Mouse (Mus musculus): ENCODE measurements around the gene Zbtb26. TPM values are rescaled to one million over a fixed set of nuclear protein-coding genes. Genes with fewer than 3 reads are reported as not detected.

Gene Zbtb26
- polyA plus RNA-seq, 1 experiment = 19.2 TPM

DNA sequence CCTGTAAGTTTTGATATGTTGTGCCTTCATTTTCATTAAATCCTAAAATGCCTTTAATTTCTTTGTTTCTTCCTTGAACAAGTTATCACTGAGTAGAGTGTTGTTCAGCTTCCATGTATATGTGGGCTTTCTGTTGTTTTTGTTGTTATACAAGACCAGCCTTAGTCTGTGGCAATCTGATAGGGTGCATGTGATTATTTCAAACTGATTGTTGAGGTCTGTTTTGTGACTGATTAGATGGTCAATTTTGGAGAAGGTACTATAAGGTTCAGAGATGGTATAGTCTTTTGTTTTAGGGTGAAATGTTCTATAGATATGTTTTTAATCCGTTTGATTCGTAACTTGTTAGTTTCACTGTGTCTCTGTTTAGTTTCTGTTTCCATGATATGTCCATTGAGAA, 37.1 kb upstream of the Zbtb26 start:
- Histone ChIP-seq H3K27ac (ENCODE audit: insufficient read depth, low read length) (no peak overlapping the region), H3K27me3 (ENCODE audit: control insufficient read depth, insufficient read depth, low read length, poor library complexity, severe bottlenecking) (no peaks in the 10 kb centered on the region), H3K4me3 (ENCODE audit: low read depth, low read length) (no peak overlapping the region), H3K4me1 (ENCODE audit: control insufficient read depth, insufficient read depth, low read length) (no peaks in the 10 kb centered on the region), H3K9me3 (replicated peaks; ENCODE audit: control insufficient read depth, insufficient read depth, low read length, poor library complexity, severe bottlenecking) (no peaks in the 10 kb centered on the region; the same call in none of the 2 replicates), H3K36me3 (ENCODE audit: control insufficient read depth, insufficient read depth, low read length, poor library complexity, severe bottlenecking) (peaks cover 25% of the 10 kb centered on the region), H3K9ac (ENCODE audit: low read depth, poor library complexity, severe bottlenecking) (no peak overlapping the region)
- TF ChIP-seq CTCF (IDR thresholded peaks at IDR 0.05; ENCODE audit: low read depth, low read length) (no peak), POLR2A (IDR thresholded peaks at IDR 0.05; ENCODE audit: insufficient read depth, low read length) (no peak), EP300 (IDR thresholded peaks at IDR 0.05; ENCODE audit: insufficient read depth, low read depth, low read length) (no peak)

DNA sequence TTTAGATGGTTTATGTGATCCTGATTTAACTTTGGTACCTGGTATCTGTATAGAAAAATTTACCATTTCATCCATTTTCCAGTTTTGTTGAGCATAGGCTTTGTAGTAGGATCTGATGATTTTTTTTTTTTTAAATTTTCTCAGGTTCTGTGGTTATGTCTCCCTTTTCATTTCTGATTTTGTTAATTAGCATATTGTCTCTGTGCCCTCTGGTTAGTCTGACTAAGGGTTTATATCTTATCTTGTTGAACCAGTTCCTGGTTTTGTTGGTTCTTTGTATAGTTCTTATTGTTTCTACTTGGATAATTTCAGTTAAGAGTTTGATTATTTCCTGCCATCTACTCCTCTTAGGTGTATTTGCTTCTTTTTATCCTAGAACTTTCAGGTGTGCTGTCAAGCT, 36.6 kb upstream of the Zbtb26 start:
- H3K36me3 ChIP-seq (ENCODE audit: control insufficient read depth, insufficient read depth, low read length, poor library complexity, severe bottlenecking) = peaks cover 25% of the 10 kb centered on the region
- no peak for TF ChIP-seq CTCF (IDR thresholded peaks at IDR 0.05; ENCODE audit: low read depth, low read length)
- no peak for TF ChIP-seq EP300 (IDR thresholded peaks at IDR 0.05; ENCODE audit: insufficient read depth, low read depth, low read length)
- TF ChIP-seq POLR2A (IDR thresholded peaks at IDR 0.05; ENCODE audit: insufficient read depth, low read length) = no peak

DNA sequence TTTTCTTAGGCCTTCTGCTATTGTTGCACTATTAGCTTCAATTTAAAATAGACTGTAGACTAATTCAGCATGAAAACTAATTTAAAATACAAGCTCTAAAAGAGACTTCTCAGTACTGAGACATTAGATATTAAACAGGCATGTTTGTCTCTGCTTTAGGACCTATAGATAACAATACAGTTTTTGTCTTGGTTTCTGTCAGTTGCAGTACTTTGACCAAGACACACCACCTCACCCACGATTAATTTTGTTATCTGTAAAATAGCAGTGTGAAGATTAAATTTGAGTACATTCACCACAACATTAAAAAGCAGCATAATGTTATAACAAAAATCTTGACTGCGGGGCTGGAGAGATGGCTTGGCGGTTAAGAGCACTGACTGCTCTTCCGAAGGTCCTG, 23.3 kb upstream of the Zbtb26 start:
- H3K9me3 ChIP-seq (replicated peaks; ENCODE audit: control insufficient read depth, insufficient read depth, low read length, poor library complexity, severe bottlenecking) = no peaks in the 10 kb centered on the region
- H3K27ac ChIP-seq (ENCODE audit: insufficient read depth, low read length) = no peak overlapping the region
- no peaks in the 10 kb centered on the region for H3K27me3 ChIP-seq (ENCODE audit: control insufficient read depth, insufficient read depth, low read length, poor library complexity, severe bottlenecking)
- TF ChIP-seq EP300 (IDR thresholded peaks at IDR 0.05; ENCODE audit: insufficient read depth, low read depth, low read length) (no peak), POLR2A (IDR thresholded peaks at IDR 0.05; ENCODE audit: insufficient read depth, low read length) (no peak), CTCF (IDR thresholded peaks at IDR 0.05; ENCODE audit: low read depth, low read length) (no peak)
- H3K4me1 ChIP-seq (ENCODE audit: control insufficient read depth, insufficient read depth, low read length) = no peaks in the 10 kb centered on the region
- H3K36me3 ChIP-seq (ENCODE audit: control insufficient read depth, insufficient read depth, low read length, poor library complexity, severe bottlenecking) = peaks cover 5% of the 10 kb centered on the region; the same call in 1 of the 2 replicates
- no peak overlapping the region for H3K9ac ChIP-seq (ENCODE audit: low read depth, poor library complexity, severe bottlenecking)
- no peak overlapping the region for H3K4me3 ChIP-seq (ENCODE audit: low read depth, low read length)

More for the DNA sequence above, 36.6 kb upstream of the Zbtb26 start:
- H3K9ac ChIP-seq (ENCODE audit: low read depth, poor library complexity, severe bottlenecking) = no peak overlapping the region
- no peak overlapping the region for H3K27ac ChIP-seq (ENCODE audit: insufficient read depth, low read length)
- no peaks in the 10 kb centered on the region for H3K4me1 ChIP-seq (ENCODE audit: control insufficient read depth, insufficient read depth, low read length)
- H3K4me3 ChIP-seq (ENCODE audit: low read depth, low read length) = no peak overlapping the region
- H3K27me3 ChIP-seq (ENCODE audit: control insufficient read depth, insufficient read depth, low read length, poor library complexity, severe bottlenecking) = no peaks in the 10 kb centered on the region
- no peaks in the 10 kb centered on the region; the same call in none of the 2 replicates for H3K9me3 ChIP-seq (replicated peaks; ENCODE audit: control insufficient read depth, insufficient read depth, low read length, poor library complexity, severe bottlenecking)

DNA sequence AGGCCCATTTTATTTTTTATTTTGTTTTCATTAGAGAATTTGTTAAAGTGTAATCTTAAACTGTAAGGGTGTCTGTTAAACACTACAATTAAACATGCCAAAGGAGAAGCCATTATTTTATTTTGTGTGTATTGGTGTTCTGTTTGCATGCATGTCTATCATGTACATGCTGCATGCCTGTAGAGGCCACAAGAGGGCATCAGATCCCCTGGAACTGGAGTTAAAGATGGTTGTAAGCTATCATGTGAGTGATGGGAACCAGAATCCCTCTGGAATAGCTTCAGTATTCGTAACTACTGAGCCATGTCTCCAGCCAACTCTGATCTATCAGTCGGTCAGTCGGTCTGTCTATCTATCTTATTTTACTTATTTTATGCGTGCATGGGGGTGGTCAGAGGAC, 17.8 kb upstream of the Zbtb26 start:
- no peak overlapping the region for H3K4me3 ChIP-seq (ENCODE audit: low read depth, low read length)
- TF ChIP-seq EP300 (IDR thresholded peaks at IDR 0.05; ENCODE audit: insufficient read depth, low read depth, low read length) (no peak), CTCF (IDR thresholded peaks at IDR 0.05; ENCODE audit: low read depth, low read length) (no peak), POLR2A (IDR thresholded peaks at IDR 0.05; ENCODE audit: insufficient read depth, low read length) (no peak)
- H3K9me3 ChIP-seq (replicated peaks; ENCODE audit: control insufficient read depth, insufficient read depth, low read length, poor library complexity, severe bottlenecking) = no peaks in the 10 kb centered on the region

DNA sequence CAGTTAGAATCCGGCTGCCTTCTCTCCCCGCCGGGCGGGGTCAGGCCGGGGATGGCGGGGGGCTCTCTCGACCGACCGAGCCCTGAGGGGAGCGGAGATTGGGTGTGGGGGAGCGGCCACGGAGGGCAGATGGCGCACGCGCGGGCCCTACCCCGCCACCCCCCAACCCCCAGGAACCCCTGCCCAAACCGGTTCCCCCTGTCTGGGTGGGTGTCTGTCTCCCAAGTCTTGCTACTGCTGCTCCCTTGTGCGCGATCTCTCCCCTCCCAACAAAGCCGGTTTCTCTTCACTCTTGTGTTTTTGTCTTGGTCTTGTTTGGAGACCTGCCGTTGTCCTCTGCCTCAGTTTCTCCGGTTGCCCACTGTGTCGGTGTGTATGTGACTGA, 9.4 kb upstream of the Zbtb26 start:
- 0 out of 2 replicates have a peak, but pooled peaks cover 1% of the 10 kb centered on the region for H3K36me3 ChIP-seq (ENCODE audit: control insufficient read depth, insufficient read depth, low read length, poor library complexity, severe bottlenecking)
- H3K9ac ChIP-seq (ENCODE audit: low read depth, poor library complexity, severe bottlenecking) = peak overlapping the region; percentile 90
- H3K4me1 ChIP-seq (ENCODE audit: control insufficient read depth, insufficient read depth, low read length) = no peaks in the 10 kb centered on the region
- no peak for TF ChIP-seq POLR2A (IDR thresholded peaks at IDR 0.05; ENCODE audit: insufficient read depth, low read length)
- no peak for TF ChIP-seq CTCF (IDR thresholded peaks at IDR 0.05; ENCODE audit: low read depth, low read length)
- TF ChIP-seq EP300 (IDR thresholded peaks at IDR 0.05; ENCODE audit: insufficient read depth, low read depth, low read length) = no peak
- H3K9me3 ChIP-seq (replicated peaks; ENCODE audit: control insufficient read depth, insufficient read depth, low read length, poor library complexity, severe bottlenecking) = no peaks in the 10 kb centered on the region
- H3K27me3 ChIP-seq (ENCODE audit: control insufficient read depth, insufficient read depth, low read length, poor library complexity, severe bottlenecking) = no peaks in the 10 kb centered on the region
- H3K4me3 ChIP-seq (ENCODE audit: low read depth, low read length) = peak overlapping the region; percentile 93
- H3K27ac ChIP-seq (ENCODE audit: insufficient read depth, low read length) = peak overlapping the region; percentile 41

More for the DNA sequence above, 17.8 kb upstream of the Zbtb26 start:
- no peaks in the 10 kb centered on the region for H3K27me3 ChIP-seq (ENCODE audit: control insufficient read depth, insufficient read depth, low read length, poor library complexity, severe bottlenecking)
- H3K9ac ChIP-seq (ENCODE audit: low read depth, poor library complexity, severe bottlenecking) = no peak overlapping the region
- H3K36me3 ChIP-seq (ENCODE audit: control insufficient read depth, insufficient read depth, low read length, poor library complexity, severe bottlenecking) = no peaks in the 10 kb centered on the region
- no peaks in the 10 kb centered on the region for H3K4me1 ChIP-seq (ENCODE audit: control insufficient read depth, insufficient read depth, low read length)
- H3K27ac ChIP-seq (ENCODE audit: insufficient read depth, low read length) = no peak overlapping the region

DNA sequence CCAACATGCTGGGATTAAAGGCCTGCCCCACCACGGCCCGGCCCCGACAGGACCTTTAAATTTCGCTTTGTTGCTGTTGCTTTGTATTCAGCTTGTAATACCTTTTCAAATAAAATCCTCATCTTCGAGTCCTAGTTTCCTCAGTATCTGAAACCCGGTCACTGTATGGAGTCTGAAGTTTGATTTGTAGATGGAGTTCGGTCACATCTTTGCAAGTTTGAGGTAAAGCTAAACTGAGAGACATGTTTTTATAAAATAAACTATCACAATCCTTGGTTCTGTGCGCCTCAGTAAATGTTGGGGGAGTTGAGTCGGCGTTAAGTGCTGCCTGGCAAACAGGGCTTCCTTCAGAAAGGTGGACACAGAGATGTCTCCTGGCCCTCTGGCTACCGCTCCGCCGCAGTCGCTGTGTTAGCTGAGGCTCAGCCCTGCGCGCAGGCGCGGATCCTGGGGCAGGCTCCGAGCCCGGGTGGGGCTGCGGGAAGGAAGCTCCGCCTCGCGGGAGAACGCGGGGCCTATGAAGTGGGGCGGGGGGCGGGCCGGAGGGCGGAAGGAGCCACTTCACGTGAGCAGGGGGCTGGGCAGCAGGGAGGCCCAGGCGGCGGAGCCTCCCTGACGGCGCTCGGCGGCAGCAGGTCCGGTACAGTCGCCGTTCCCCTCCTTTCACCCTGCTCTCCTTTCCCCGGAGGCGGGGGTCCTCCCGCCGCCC, 8.9 kb upstream of the Zbtb26 start:
- Histone ChIP-seq H3K4me1 (ENCODE audit: control insufficient read depth, insufficient read depth, low read length) (no peaks in the 10 kb centered on the region), H3K36me3 (ENCODE audit: control insufficient read depth, insufficient read depth, low read length, poor library complexity, severe bottlenecking) (0 out of 2 replicates have a peak, but pooled peaks cover 3% of the 10 kb centered on the region), H3K27me3 (ENCODE audit: control insufficient read depth, insufficient read depth, low read length, poor library complexity, severe bottlenecking) (no peaks in the 10 kb centered on the region), H3K27ac (ENCODE audit: insufficient read depth, low read length) (peak overlapping the region; percentile 51), H3K4me3 (ENCODE audit: low read depth, low read length) (peak overlapping the region; percentile 93), H3K9me3 (replicated peaks; ENCODE audit: control insufficient read depth, insufficient read depth, low read length, poor library complexity, severe bottlenecking) (no peaks in the 10 kb centered on the region), H3K9ac (ENCODE audit: low read depth, poor library complexity, severe bottlenecking) (peak overlapping the region; percentile 90)
- no peak for TF ChIP-seq CTCF (IDR thresholded peaks at IDR 0.05; ENCODE audit: low read depth, low read length)
- peak; percentile 90 for TF ChIP-seq POLR2A (IDR thresholded peaks at IDR 0.05; ENCODE audit: insufficient read depth, low read length)
